Mouse (Mus musculus) liver, embryonic 13.5 days (tissue): ENCODE measurements around the gene Zfp759. TPM values are rescaled to one million over a fixed set of nuclear protein-coding genes. Genes with fewer than 3 reads are reported as not detected.
"Not testable (repeated sequence)": the region's sequence is repeated elsewhere in the genome, so short reads cannot be mapped to it uniquely, and the experiment has no call there.

Experiments
- ATAC-seq: fragments of 200-750 bp; cut with Nextera tagmentation; 2 replicates; pipeline ENCODE4 v1.8.0; 2017; ENCODE audit warnings: low read depth, mild to moderate bottlenecking, moderate number of reproducible peaks, moderate library complexity
- DNase-seq: peaks from one replicate; pipeline ENCODE4 v3.0.0; 2022
- H3K27ac ChIP-seq: fragments of 300-500 bp; sonication (generic); 2 replicates; pipeline ENCODE4 v1.5.1; 2015; ENCODE audit warnings: moderate library complexity, mild to moderate bottlenecking, inconsistent platforms
- H3K27me3 ChIP-seq: fragments of 300-500 bp; sonication (generic); 2 replicates; pipeline ENCODE4 v1.6.1; 2015; ENCODE audit warnings: mild to moderate bottlenecking, inconsistent platforms
- H3K36me3 ChIP-seq: fragments of 300-500 bp; sonication (generic); 2 replicates; pipeline ENCODE4 v1.6.1; 2015; ENCODE audit warnings: mild to moderate bottlenecking, inconsistent platforms
- H3K4me1 ChIP-seq: fragments of 300-500 bp; sonication (generic); replicated peaks from 2 replicates; pipeline ENCODE4 v1.6.1; 2015; ENCODE audit warnings: inconsistent platforms
- H3K4me2 ChIP-seq: fragments of 300-500 bp; sonication (generic); 2 replicates; pipeline ENCODE4 v1.6.1; 2015; ENCODE audit warnings: inconsistent platforms, mild to moderate bottlenecking, moderate library complexity
- H3K4me3 ChIP-seq: fragments of 300-500 bp; sonication (generic); replicated peaks from 2 replicates; pipeline ENCODE4 v1.5.1; 2015; ENCODE audit warnings: mild to moderate bottlenecking, inconsistent platforms
- H3K9ac ChIP-seq: fragments of 300-500 bp; sonication (generic); 2 replicates; pipeline ENCODE4 v1.6.1; 2015; ENCODE audit warnings: mild to moderate bottlenecking, inconsistent platforms
- H3K9me3 ChIP-seq: fragments of 300-500 bp; sonication (generic); replicated peaks from 2 replicates; pipeline ENCODE4 v1.6.1; 2016; ENCODE audit warnings: inconsistent platforms
- WGBS: fragments of 180-500 bp; shearing (Covaris S2); methylation state at CpG from one replicate; pipeline ENCODE4 v1.1.7; 2015; ENCODE audit not compliant: insufficient replicate concordance; 5-methylcytosine and 5-hydroxymethylcytosine counted together
- polyA plus RNA-seq: library from polyadenylated mRNA; unstranded; fragments of >200 nt; fragmentation: Nextera tagmentation; extraction: Ambion mirVana; gene quantifications from 2 replicates; pipeline ENCODE4 v1.2.1, GENCODE M21; 2015

Zfp759 gene
- polyA plus RNA-seq, 1 experiment from 2014 or later: 0.50 TPM

GRCm38 (mm10) chr13:67113287-67113686 is 8.2 kb upstream of the Zfp759 start:
- WGBS: 84% methylated on average over 2 of the region's 2 CpGs
- Histone ChIP-seq H3K4me3 (no peak overlapping the region), H3K4me2 (no peak overlapping the region), H3K9ac (no peak overlapping the region), H3K27ac (no peak overlapping the region), H3K9me3 (no peaks in the 10 kb centered on the region), H3K4me1 (peaks cover 4% of the 10 kb centered on the region; the same call in 1 of the 2 replicates), H3K27me3 (no peaks in the 10 kb centered on the region), H3K36me3 (no peaks in the 10 kb centered on the region)
- ATAC-seq (no peak), DNase-seq (no peak)

- WGBS: 81% methylated on average over 8 of the region's 8 CpGs
- not testable (repeated sequence) for ATAC-seq, DNase-seq, H3K9ac ChIP-seq, H3K4me2 ChIP-seq, H3K9me3 ChIP-seq, H3K27me3 ChIP-seq, H3K36me3 ChIP-seq, H3K4me1 ChIP-seq, H3K4me3 ChIP-seq, H3K27ac ChIP-seq
Measured at GRCm38 (mm10) chr13:67116163-67116562, 5.3 kb upstream of the Zfp759 start, which contains the start of gene Rslcan18. Gene Rslcan18 (minus strand): TSS chr13:67116263.

- WGBS: 79% methylated on average over 1 of the region's 1 CpGs
- no peak overlapping the region for H3K9ac ChIP-seq
- ATAC-seq (no peak), DNase-seq (no peak)
- H3K36me3 ChIP-seq: no peaks in the 10 kb centered on the region
- H3K4me1 ChIP-seq: no peaks in the 10 kb centered on the region
- no peak overlapping the region for H3K27ac ChIP-seq
- no peak overlapping the region for H3K4me3 ChIP-seq
- no peaks in the 10 kb centered on the region for H3K27me3 ChIP-seq
- H3K9me3 ChIP-seq: no peaks in the 10 kb centered on the region
- H3K4me2 ChIP-seq: no peak overlapping the region
Measured at GRCm38 (mm10) chr13:67124460-67124859, 3.0 kb downstream of the Zfp759 start.

GRCm38 (mm10) chr13:67127507-67127906 is 6.0 kb downstream of the Zfp759 start:
- not testable (repeated sequence) for H3K36me3 ChIP-seq, H3K4me1 ChIP-seq, H3K27me3 ChIP-seq, H3K9ac ChIP-seq, H3K4me3 ChIP-seq, DNase-seq, H3K9me3 ChIP-seq, ATAC-seq, H3K4me2 ChIP-seq, H3K27ac ChIP-seq
- 61% methylated on average over 10 of the region's 10 CpGs for WGBS

GRCm38 (mm10) chr13:67128038-67128721 is 6.7 kb downstream of the Zfp759 start:
- H3K4me1 ChIP-seq: no peaks in the 10 kb centered on the region
- H3K4me2 ChIP-seq: peak overlapping the region; percentile 69
- ATAC-seq (peak; percentile 83), DNase-seq (peak; percentile 50)
- H3K9ac ChIP-seq: peak overlapping the region; percentile 67
- H3K9me3 ChIP-seq: no peaks in the 10 kb centered on the region
- H3K27ac ChIP-seq: no peak overlapping the region
- no peaks in the 10 kb centered on the region for H3K27me3 ChIP-seq
- 2% methylated on average over 18 of the region's 18 CpGs for WGBS
- peak overlapping the region; percentile 69 for H3K4me3 ChIP-seq
- no peaks in the 10 kb centered on the region for H3K36me3 ChIP-seq

- not testable (repeated sequence) for H3K36me3 ChIP-seq, H3K27me3 ChIP-seq, H3K4me3 ChIP-seq, H3K9me3 ChIP-seq, H3K4me1 ChIP-seq, H3K9ac ChIP-seq, H3K4me2 ChIP-seq, H3K27ac ChIP-seq, DNase-seq, ATAC-seq
- WGBS: 40% methylated on average over 4 of the region's 4 CpGs
Measured at GRCm38 (mm10) chr13:67166122-67166521, 44.7 kb downstream of the Zfp759 start.

- H3K9me3 ChIP-seq, H3K27ac ChIP-seq, H3K4me1 ChIP-seq, H3K27me3 ChIP-seq, H3K36me3 ChIP-seq: not testable (repeated sequence)
- H3K4me3 ChIP-seq: peak within 1 kb of the TSS; percentile 65
- H3K9ac ChIP-seq: peak within 1 kb of the TSS; percentile 71
- DNase-seq (peak; percentile 21), ATAC-seq (peak; percentile 95)
- 1% methylated on average over 17 of the region's 17 CpGs for WGBS
- H3K4me2 ChIP-seq: peak within 1 kb of the TSS; percentile 66
Measured at GRCm38 (mm10) chr13:67172991-67173722, 51.7 kb downstream of the Zfp759 start, which contains the start of gene Rsl1. Gene Rsl1 (plus strand): TSS chr13:67173182.

- Histone ChIP-seq H3K4me2 (peak overlapping the region; percentile 66), H3K27ac (no peak overlapping the region), H3K4me1 (peaks cover 4% of the 10 kb centered on the region; the same call in 1 of the 2 replicates), H3K9ac (peak overlapping the region; percentile 71; the same call in 1 of the 2 replicates), H3K36me3 (no peaks in the 10 kb centered on the region; the same call in 1 of the 2 replicates), H3K4me3 (peak overlapping the region; percentile 65), H3K27me3 (no peaks in the 10 kb centered on the region), H3K9me3 (no peaks in the 10 kb centered on the region)
- DNase-seq (no peak), ATAC-seq (no peak)
- 18% methylated on average over 5 of the region's 5 CpGs for WGBS
Measured at GRCm38 (mm10) chr13:67173723-67174055, 52.2 kb downstream of the Zfp759 start.

Other genes with a start within 250 kb of the Zfp759 start
- gene Gm10767, start 216.7 kb upstream of the Zfp759 start, polyA plus RNA-seq: 0.45 and 0.51 TPM in 2 replicates
- gene Zfp712, start 60.5 kb upstream of the Zfp759 start, polyA plus RNA-seq: 0.83 and 0.92 TPM in 2 replicates
- 0.93 and 1.3 TPM in 2 replicates for gene Zfp708, start 23.7 kb upstream of the Zfp759 start, polyA plus RNA-seq
- 1.4 and 1.7 TPM in 2 replicates for gene Gm28557, start 13.1 kb upstream of the Zfp759 start, polyA plus RNA-seq
- 0.13 TPM in 2 replicates for gene Rslcan18, start 5.4 kb upstream of the Zfp759 start, polyA plus RNA-seq
- 1.7 and 1.9 TPM in 2 replicates for gene Rsl1, start 51.5 kb downstream of the Zfp759 start, polyA plus RNA-seq
- gene Zfp455, start 72.8 kb downstream of the Zfp759 start, polyA plus RNA-seq: 0.43 and 0.46 TPM in 2 replicates
- gene Zfp458, start 156.8 kb downstream of the Zfp759 start, polyA plus RNA-seq: 0.41 and 0.46 TPM in 2 replicates
- gene Zfp457, start 184.8 kb downstream of the Zfp759 start, polyA plus RNA-seq: 0.10 and 0.14 TPM in 2 replicates
- gene Zfp595, start 210.9 kb downstream of the Zfp759 start, polyA plus RNA-seq: 0.86 and 1.2 TPM in 2 replicates
- 0.30 and 0.63 TPM in 2 replicates for gene Gm28044, start 238.9 kb downstream of the Zfp759 start, polyA plus RNA-seq
- 0.61 and 0.79 TPM in 2 replicates for gene Zfp953, start 238.9 kb downstream of the Zfp759 start, polyA plus RNA-seq